Mouse (Mus musculus) cerebellum, adult 2 months (tissue): ENCODE measurements around the gene Pald1.

Experiments
- CTCF ChIP-seq: fragments of 200-500 bp; IDR thresholded peaks from 2 replicates; pipeline ENCODE4 v1.5.1; 2011; ENCODE audit warnings: low read depth, mild to moderate bottlenecking, control low read depth, low read length, moderate library complexity, borderline replicate concordance; ENCODE audit not compliant: insufficient read depth
- POLR2A ChIP-seq: fragments of 200-500 bp; IDR thresholded peaks from 2 replicates; pipeline ENCODE4 v1.6.1; 2011; ENCODE audit warnings: low read length, control low read depth, borderline replicate concordance; ENCODE audit not compliant: insufficient read depth

GRCm38 (mm10) chr10:61300996-61301395 lies 82.3 kb downstream of the Pald1 start:
- TF ChIP-seq CTCF (no peak), POLR2A (no peak)
